Mouse (Mus musculus): ENCODE data around the gene Crtc3. TPM values are rescaled to one million over a fixed set of nuclear protein-coding genes. Genes with fewer than 3 reads are reported as not detected.

The Crtc3 gene
- polyA plus RNA-seq, 1 experiment = 43.6 TPM

DNA sequence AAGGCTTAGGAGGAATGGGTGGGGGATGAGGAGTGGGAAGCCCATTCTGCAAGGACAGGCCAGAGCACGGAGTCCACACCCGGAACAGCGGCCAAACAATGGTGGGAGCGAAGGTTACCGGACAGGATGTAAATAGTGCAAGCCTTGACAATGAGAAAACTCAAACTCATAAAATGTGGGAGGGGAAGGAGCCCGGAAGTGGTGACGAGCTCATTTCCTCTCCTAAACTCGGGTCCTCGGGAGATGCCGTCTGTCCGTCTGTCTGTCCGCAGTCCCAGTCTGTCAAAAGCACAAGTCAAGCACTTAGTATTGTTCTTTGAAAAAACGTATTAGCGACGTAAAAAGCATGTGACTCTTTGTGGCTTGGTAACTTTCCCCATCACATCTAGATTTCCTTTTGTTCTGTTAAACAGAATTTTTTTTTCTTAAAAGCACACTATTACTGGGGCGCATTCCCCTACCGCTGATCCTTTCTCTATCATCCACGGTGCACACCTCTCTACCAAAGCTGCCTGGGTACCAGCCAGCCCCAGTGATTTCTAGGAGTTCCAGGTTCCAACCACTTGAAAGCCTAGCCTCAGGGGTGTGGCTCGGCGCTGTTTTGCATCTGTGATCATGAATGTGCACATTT is 105.7 kb downstream of the Crtc3 start:
- TF ChIP-seq CTCF (IDR thresholded peaks at IDR 0.05; ENCODE audit: borderline replicate concordance, control insufficient read depth, extremely low read depth, insufficient read depth, low read length, poor library complexity) (no peak), POLR2A (IDR thresholded peaks at IDR 0.05; ENCODE audit: control insufficient read depth, extremely low read depth, insufficient read depth, low read length, poor library complexity) (no peak)
- Histone ChIP-seq H3K4me1 (replicated peaks; ENCODE audit: control insufficient read depth, insufficient read depth, low read length) (peaks cover 18% of the 10 kb centered on the region), H3K4me3 (ENCODE audit: control insufficient read depth, insufficient read depth, low read length) (peak overlapping the region; percentile 37), H3K27ac (ENCODE audit: control insufficient read depth, insufficient read depth, low read length) (no peak overlapping the region), H3K36me3 (ENCODE audit: control insufficient read depth, insufficient read depth, low read length) (no peaks in the 10 kb centered on the region), H3K27me3 (ENCODE audit: control insufficient read depth, insufficient read depth, low read length) (no peaks in the 10 kb centered on the region)
- DNase-seq = peak; percentile 43
- 3% methylated on average over 20 of the region's 20 CpGs for WGBS

- Histone ChIP-seq H3K27me3 (ENCODE audit: control insufficient read depth, insufficient read depth, low read length) (no peaks in the 10 kb centered on the region), H3K36me3 (ENCODE audit: control insufficient read depth, insufficient read depth, low read length) (no peaks in the 10 kb centered on the region), H3K4me1 (replicated peaks; ENCODE audit: control insufficient read depth, insufficient read depth, low read length) (peaks cover 38% of the 10 kb centered on the region), H3K4me3 (ENCODE audit: control insufficient read depth, insufficient read depth, low read length) (no peak overlapping the region), H3K27ac (ENCODE audit: control insufficient read depth, insufficient read depth, low read length) (no peak overlapping the region)
- DNase-seq = peak; percentile 40
- WGBS = 36% methylated on average over 6 of the region's 6 CpGs
- peak; percentile 81; the same call in 1 of the 2 replicates for TF ChIP-seq CTCF (IDR thresholded peaks at IDR 0.05; ENCODE audit: borderline replicate concordance, control insufficient read depth, extremely low read depth, insufficient read depth, low read length, poor library complexity)
- TF ChIP-seq POLR2A (IDR thresholded peaks at IDR 0.05; ENCODE audit: control insufficient read depth, extremely low read depth, insufficient read depth, low read length, poor library complexity) = no peak
Measured at GRCm38 (mm10) chr7:80580368-80580767, 108.3 kb downstream of the Crtc3 start.

DNA sequence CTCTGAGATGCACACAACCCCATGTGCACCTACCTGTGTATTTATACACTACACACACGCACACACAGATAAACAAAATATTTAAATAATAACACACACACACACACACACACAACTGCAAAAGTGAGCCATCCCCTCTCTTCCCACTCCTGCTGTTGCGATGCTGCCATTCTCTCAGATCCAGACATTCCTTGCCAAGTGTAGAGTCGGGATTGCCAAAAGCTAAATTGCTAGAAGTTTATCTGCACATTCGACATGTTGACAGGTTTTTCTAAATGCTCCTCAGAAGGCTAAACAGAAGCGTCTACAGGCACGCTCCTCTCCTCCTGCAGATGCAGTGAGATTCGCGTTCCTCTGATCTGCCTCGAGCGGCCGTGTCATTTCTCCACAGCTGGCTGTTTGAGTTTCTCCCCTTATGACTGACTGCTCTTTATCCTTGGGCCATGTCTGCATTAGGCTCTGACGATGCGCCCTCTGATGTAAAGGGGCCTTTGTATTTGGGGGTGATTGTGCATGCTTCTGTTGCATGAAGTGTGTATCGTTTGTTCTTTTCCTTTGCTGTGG is 111.2 kb downstream of the Crtc3 start:
- Histone ChIP-seq H3K4me3 (ENCODE audit: control insufficient read depth, insufficient read depth, low read length) (no peak overlapping the region), H3K36me3 (ENCODE audit: control insufficient read depth, insufficient read depth, low read length) (no peaks in the 10 kb centered on the region), H3K27me3 (ENCODE audit: control insufficient read depth, insufficient read depth, low read length) (no peaks in the 10 kb centered on the region), H3K27ac (ENCODE audit: control insufficient read depth, insufficient read depth, low read length) (no peak overlapping the region), H3K4me1 (replicated peaks; ENCODE audit: control insufficient read depth, insufficient read depth, low read length) (peaks cover 28% of the 10 kb centered on the region)
- DNase-seq = no peak
- TF ChIP-seq CTCF (IDR thresholded peaks at IDR 0.05; ENCODE audit: borderline replicate concordance, control insufficient read depth, extremely low read depth, insufficient read depth, low read length, poor library complexity) (no peak), POLR2A (IDR thresholded peaks at IDR 0.05; ENCODE audit: control insufficient read depth, extremely low read depth, insufficient read depth, low read length, poor library complexity) (no peak)
- WGBS = 60% methylated on average over 14 of the region's 14 CpGs

- Histone ChIP-seq H3K27me3 (ENCODE audit: control insufficient read depth, insufficient read depth, low read length) (no peaks in the 10 kb centered on the region), H3K4me3 (ENCODE audit: control insufficient read depth, insufficient read depth, low read length) (no peak overlapping the region), H3K36me3 (ENCODE audit: control insufficient read depth, insufficient read depth, low read length) (no peaks in the 10 kb centered on the region), H3K27ac (ENCODE audit: control insufficient read depth, insufficient read depth, low read length) (no peak overlapping the region), H3K4me1 (replicated peaks; ENCODE audit: control insufficient read depth, insufficient read depth, low read length) (peaks cover 25% of the 10 kb centered on the region)
- TF ChIP-seq CTCF (IDR thresholded peaks at IDR 0.05; ENCODE audit: borderline replicate concordance, control insufficient read depth, extremely low read depth, insufficient read depth, low read length, poor library complexity) (no peak), POLR2A (IDR thresholded peaks at IDR 0.05; ENCODE audit: control insufficient read depth, extremely low read depth, insufficient read depth, low read length, poor library complexity) (no peak)
- peak; percentile 41 for DNase-seq
- 89% methylated on average over 3 of the region's 3 CpGs for WGBS
Measured at GRCm38 (mm10) chr7:80576626-80577025, 112.1 kb downstream of the Crtc3 start.

DNA sequence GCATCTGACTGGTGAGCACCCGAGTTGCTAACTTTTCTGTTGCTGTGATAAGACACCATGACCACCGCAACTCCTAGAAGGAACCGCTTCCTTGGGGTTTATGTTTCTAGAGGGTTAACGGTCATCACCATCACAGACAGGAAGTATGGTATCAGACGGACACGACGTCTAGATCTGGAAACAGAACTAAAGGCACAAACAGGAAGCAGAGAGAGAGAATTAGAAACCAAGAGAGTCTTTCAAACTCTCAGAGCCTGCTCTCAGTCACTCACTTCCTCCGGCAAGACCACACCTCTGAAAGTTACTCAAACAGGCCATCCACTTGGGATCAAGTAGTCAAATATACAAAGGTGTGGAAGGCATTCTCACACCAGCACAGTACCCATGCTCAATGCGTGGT is 112.9 kb downstream of the Crtc3 start:
- 18% methylated on average over 9 of the region's 9 CpGs for WGBS
- Histone ChIP-seq H3K4me3 (ENCODE audit: control insufficient read depth, insufficient read depth, low read length) (no peak overlapping the region), H3K4me1 (replicated peaks; ENCODE audit: control insufficient read depth, insufficient read depth, low read length) (peaks cover 25% of the 10 kb centered on the region), H3K27me3 (ENCODE audit: control insufficient read depth, insufficient read depth, low read length) (no peaks in the 10 kb centered on the region), H3K36me3 (ENCODE audit: control insufficient read depth, insufficient read depth, low read length) (no peaks in the 10 kb centered on the region), H3K27ac (ENCODE audit: control insufficient read depth, insufficient read depth, low read length) (no peak overlapping the region)
- no peak for DNase-seq
- no peak for TF ChIP-seq POLR2A (IDR thresholded peaks at IDR 0.05; ENCODE audit: control insufficient read depth, extremely low read depth, insufficient read depth, low read length, poor library complexity)
- TF ChIP-seq CTCF (IDR thresholded peaks at IDR 0.05; ENCODE audit: borderline replicate concordance, control insufficient read depth, extremely low read depth, insufficient read depth, low read length, poor library complexity) = no peak

GRCm38 (mm10) chr7:80573076-80573475 is 115.6 kb downstream of the Crtc3 start:
- H3K36me3 ChIP-seq (ENCODE audit: control insufficient read depth, insufficient read depth, low read length) = no peaks in the 10 kb centered on the region
- H3K27me3 ChIP-seq (ENCODE audit: control insufficient read depth, insufficient read depth, low read length) = no peaks in the 10 kb centered on the region
- WGBS = 84% methylated on average over 3 of the region's 3 CpGs
- H3K4me3 ChIP-seq (ENCODE audit: control insufficient read depth, insufficient read depth, low read length) = no peak overlapping the region
- H3K27ac ChIP-seq (ENCODE audit: control insufficient read depth, insufficient read depth, low read length) = no peak overlapping the region
- TF ChIP-seq CTCF (IDR thresholded peaks at IDR 0.05; ENCODE audit: borderline replicate concordance, control insufficient read depth, extremely low read depth, insufficient read depth, low read length, poor library complexity) = no peak
- no peak for TF ChIP-seq POLR2A (IDR thresholded peaks at IDR 0.05; ENCODE audit: control insufficient read depth, extremely low read depth, insufficient read depth, low read length, poor library complexity)
- DNase-seq = no peak
- peaks cover 24% of the 10 kb centered on the region for H3K4me1 ChIP-seq (replicated peaks; ENCODE audit: control insufficient read depth, insufficient read depth, low read length)

All from thymus, adult 2 months (tissue).